Mouse (Mus musculus) urinary bladder, postnatal 0 days (tissue): ENCODE results near the gene Rassf4. TPM values are rescaled to one million over a fixed set of nuclear protein-coding genes. Genes with fewer than 3 reads are reported as not detected.

Experiments
- microRNA-seq: library from miRNA; unstranded; fragments of <30 nt; microRNA quantifications from one replicate; pipeline ENCODE4, GENCODE M21; 2016
- polyA plus RNA-seq: library from polyadenylated mRNA; unstranded; fragments of >200 nt; fragmentation: Nextera tagmentation; extraction: Ambion mirVana; gene quantifications from 2 replicates; pipeline ENCODE4 v1.2.1, GENCODE M21; 2015

Gene Rassf4
- polyA plus RNA-seq = 4.6 and 5.8 TPM in 2 replicates

DNA sequence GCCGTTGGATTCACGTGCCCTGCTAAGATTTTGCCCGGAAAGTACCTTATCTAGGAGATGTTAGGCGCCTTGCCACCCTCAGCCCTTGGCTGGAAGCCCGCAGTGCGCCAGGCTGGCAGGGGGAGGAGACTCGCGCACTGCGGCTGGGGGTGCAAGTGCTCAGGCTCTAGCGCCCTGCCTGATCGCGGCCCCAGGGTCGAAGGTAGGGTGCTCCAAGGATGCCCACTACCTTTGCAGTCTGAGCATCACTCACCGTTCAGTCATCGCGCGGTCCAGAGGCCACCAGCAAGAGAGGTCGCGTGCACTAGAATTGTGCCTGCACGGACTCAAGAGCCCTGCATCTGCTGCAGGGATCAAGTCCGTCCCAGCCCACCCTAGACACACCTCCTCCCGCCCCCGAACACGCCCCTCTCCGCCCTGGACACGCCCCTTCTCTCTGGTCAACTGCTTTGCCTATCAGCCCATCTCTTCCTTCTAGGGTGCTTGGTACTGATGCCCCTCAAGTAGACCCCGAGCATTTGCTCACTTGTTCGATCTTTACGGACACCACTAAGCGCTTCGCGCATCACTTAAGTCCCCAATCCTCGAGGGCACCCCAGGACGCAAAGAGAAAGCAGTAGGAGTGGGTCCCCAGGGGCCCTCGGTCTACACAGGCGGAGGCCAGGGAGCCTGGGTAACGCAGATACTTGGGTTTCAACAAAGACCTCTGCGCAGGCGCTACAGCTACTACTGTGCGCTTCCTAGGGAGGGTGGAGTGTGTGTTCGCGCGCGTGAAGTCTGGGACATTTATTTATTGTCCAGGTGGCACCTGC, at the start of gene Rassf4:
Rassf4 (minus strand) TSS at position 482 of the 812 bp plus-strand sequence.

DNA sequence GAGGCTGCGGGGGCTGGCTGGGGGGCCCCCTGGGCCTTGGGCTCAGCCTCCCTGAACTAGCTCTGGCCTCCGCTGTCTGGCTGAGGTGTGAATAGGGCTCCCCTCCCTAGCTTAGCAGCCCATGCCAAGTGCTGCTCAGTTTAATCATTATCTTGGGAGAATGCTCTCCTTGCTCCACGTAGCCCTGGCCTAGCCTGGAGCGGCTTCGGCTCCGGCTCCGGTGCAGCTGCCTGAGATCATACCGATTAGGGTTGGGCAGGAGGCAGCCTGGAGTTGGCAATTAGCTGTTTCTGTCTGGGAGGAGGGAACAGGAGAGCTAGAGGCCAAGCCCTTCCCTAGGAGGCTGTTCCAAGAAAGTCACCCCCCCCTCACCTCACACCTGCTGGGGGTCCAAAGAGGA, 42.9 kb upstream of the Rassf4 start, which contains the start of gene Tmem72:
Tmem72 (minus strand) TSS at position 248 of the 400 bp plus-strand sequence.

DNA sequence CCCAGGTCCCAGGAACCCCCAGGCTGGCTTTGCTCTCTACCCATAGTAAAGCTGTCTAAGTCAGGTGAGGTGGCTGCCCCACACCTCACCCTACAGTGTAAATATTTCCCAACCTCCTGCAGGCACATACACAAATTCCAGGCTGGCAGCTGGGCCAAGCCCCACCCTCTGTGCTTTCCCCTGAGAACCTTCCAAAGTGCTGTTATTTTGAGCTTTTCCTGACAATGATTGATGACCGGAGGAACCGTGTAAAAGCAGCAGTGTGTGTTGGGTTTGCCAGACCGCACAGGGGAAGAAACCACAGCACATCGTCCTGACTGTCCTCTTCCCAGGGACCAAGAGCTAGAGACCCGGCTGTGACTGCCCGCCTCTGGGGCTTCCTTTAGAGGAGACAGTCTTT, 23.3 kb downstream of the Rassf4 start, which contains the start of gene Depp1:
Depp1 (plus strand) TSS at position 204 of the 400 bp plus-strand sequence.

DNA sequence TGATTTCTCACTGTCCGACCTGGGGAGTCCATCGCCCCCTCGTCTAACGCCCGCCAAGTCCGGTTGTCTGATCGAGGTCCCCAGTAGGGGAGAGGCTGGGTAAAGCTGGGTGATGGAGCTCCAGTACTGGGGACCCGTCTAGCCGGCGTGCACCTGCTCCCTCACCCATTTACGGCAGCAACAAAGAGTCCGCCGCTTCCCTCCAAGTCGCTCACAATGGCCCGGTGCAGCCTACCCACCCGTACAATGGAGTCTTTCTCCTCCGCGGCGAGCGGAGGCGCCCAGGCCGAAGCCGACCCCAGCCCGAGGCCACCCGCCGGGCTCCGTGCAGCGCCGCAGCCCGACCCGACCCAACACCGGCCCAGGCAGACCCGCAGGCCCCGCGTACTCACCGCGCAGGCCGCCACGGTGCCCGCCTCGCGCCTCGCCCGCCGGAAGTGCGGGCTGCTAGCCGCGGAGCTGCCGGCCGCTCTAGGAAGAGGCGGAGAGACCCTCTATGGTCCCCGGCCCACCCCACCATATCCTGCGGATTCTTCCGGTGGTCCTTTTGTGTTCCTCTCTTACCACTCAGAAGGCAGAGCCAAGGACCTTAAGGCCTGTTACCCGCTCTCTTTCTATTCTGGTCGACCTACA, 45.1 kb downstream of the Rassf4 start, which contains the start of gene Zfp422:
Zfp422 (minus strand) TSS at position 461 of the 633 bp plus-strand sequence.

DNA sequence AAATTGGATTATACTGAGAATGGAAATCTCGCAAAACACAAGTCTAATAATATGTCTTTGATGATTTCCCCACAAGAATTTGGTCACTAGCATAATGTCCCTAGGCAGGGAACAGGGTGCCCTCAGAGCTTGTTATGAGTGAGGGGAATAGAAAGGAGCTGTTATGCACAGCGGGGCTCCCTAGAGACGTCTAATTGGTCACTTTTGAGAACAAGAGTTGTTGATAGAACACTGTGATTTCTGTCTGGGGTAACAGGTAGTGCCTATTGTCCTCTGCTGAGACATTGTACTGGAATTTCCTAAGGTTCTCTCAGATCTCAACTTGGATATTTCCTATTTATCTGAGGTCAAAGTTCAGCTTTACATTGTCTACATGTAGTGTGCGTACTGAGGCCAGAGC, 89.7 kb downstream of the Rassf4 start, which contains the start of gene Olfr215:
Olfr215 (minus strand) TSS at position 101 of the 400 bp plus-strand sequence.

Small RNA genes within 50 kb of the gene (microRNA-seq; reads per million reads assigned to microRNA genes)
- gene Mir7043 = 0.93 reads per million

Other genes starting within 250 kb of the Rassf4 start
- 2.7 and 5.5 TPM in 2 replicates for gene Alox5, start 212.8 kb downstream of the Rassf4 start, polyA plus RNA-seq
- not detected in 2 replicates for gene Olfr211, start 184.9 kb downstream of the Rassf4 start, polyA plus RNA-seq
- not detected in 2 replicates for gene Olfr212, start 167.4 kb downstream of the Rassf4 start, polyA plus RNA-seq
- gene Olfr213, start 135.5 kb downstream of the Rassf4 start, polyA plus RNA-seq = not detected in 2 replicates
- 0.17 and 0.46 TPM in 2 replicates for gene Gm5580, start 122.8 kb downstream of the Rassf4 start, polyA plus RNA-seq
- gene Olfr214, start 119.7 kb downstream of the Rassf4 start, polyA plus RNA-seq = not detected in 2 replicates
- gene Olfr215, start 89.8 kb downstream of the Rassf4 start, polyA plus RNA-seq = not detected in 2 replicates
- gene Zfp422, start 45.0 kb downstream of the Rassf4 start, polyA plus RNA-seq = 37.5 and 47.2 TPM in 2 replicates
- 30.6 and 34.3 TPM in 2 replicates for gene Depp1, start 23.3 kb downstream of the Rassf4 start, polyA plus RNA-seq
- 0.01 TPM in 2 replicates for gene Tmem72, start 43.0 kb upstream of the Rassf4 start, polyA plus RNA-seq